Mouse (Mus musculus) heart, adult 8-10 months (tissue): Measurements from ENCODE around the gene Rps2. TPM values are rescaled to one million over a fixed set of nuclear protein-coding genes. Genes with fewer than 3 reads are reported as not detected.
"Not testable (repeated sequence)": the region's sequence is repeated elsewhere in the genome, so short reads cannot be mapped to it uniquely, and the experiment has no call there.

Experiments used
- DNase-seq: peaks from one replicate; pipeline ENCODE4 v3.0.0; 2022; ENCODE audit warnings: low spot score
- total RNA-seq, 4 experiments: library from RNA; stranded (reverse); gene quantifications; 2 replicates each; pipeline ENCODE4 v1.2.4; 2022

Rps2 gene
- total RNA-seq, 4 experiments from 2014 or later = 631 to 768 (median 679) TPM

DNA sequence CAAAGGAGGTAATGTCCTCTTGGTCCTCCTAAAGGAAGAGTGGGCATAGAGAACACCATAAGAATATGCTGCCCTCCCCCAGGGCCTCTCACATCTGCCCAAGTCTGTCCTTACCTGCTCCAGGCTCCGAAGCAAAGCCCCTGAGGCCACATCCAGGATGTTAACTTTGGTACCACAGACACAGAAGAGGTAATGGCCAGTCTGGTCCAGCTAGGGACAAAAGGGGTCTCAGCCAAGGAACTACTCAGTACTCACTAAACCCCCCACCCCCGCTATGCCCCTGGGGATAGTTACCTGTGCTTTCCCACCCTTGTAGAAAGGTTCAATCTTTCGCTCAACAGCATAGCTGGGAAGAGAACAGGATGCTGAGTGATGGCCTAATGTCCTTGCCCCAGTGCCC is 12.1 kb upstream of the Rps2 start:
- DNase-seq = no peak

GRCm38 (mm10) chr17:24706982-24707800 is 10.7 kb upstream of the Rps2 start, which contains the start of gene Tbl3:
Gene Tbl3 (minus strand): TSS chr17:24707660.
- DNase-seq = peak; percentile 91

DNA sequence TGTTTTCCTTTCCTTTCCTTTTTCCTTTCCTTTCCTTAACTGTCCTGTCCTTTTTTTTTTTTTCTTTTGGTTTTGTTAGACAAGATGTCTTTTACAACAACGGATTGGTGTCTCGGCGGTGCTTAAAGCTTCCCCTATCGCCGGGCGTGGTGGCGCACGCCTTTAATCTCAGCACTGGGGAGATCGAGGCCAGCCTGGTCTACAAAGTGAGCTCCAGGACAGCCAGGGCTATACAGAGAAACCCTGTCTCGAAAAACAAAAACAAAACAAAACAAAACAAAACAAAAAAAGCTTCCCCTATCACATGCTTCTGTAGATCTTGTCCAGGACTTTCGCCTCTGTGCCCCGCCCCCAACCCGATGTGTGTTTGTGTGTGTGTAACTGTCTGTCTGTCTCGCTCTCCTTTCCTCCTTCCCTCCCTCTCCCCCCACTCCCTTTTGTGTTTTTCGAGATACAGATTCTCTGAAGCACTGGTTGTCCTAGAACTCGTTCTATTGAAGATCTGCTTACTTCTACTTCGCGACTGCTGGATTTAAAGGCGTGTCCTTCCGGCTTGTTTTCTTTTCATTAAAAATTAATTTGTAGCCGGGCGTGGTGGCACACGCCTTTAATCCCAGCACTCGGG is 10.0 kb upstream of the Rps2 start:
- DNase-seq = no peak

DNA sequence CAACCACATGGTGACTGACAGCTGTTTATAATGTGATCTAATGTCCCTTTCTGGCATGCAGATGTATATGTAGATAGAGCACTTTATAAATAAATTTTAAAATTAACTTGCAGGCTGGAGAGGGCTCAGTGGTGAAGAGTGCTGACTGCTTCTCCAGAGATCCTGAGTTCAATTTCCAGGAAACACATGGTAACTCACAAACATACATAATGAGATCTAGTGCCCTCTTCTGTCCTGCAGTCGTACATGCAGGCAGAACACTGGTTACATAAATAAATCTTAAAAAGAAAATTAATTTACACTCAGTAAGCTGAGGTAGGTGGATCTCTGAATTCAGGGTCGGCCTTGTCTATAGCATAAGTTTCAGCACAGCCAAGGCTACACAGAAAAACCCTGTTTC is 9.3 kb upstream of the Rps2 start:
- no peak for DNase-seq

DNA sequence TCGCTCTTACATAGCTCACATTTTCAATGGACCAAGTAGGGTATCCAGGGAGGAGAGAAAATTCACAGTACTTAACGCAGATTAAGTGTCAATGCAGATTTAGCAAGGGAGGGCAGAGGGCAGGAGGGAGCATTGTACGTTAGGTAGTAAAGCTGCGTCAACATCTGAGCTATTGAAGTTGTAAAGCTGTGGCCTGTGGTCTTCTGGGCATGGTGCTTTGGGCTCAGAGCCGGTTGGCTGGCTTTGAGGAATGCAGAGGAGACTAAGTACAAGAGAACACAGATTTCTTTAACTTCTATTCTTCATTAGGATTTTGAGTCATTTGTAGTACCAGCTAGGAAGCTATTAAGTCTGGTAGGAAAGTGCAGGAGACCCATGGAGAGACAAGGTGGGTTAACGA is 2.4 kb upstream of the Rps2 start:
- no peak for DNase-seq

DNA sequence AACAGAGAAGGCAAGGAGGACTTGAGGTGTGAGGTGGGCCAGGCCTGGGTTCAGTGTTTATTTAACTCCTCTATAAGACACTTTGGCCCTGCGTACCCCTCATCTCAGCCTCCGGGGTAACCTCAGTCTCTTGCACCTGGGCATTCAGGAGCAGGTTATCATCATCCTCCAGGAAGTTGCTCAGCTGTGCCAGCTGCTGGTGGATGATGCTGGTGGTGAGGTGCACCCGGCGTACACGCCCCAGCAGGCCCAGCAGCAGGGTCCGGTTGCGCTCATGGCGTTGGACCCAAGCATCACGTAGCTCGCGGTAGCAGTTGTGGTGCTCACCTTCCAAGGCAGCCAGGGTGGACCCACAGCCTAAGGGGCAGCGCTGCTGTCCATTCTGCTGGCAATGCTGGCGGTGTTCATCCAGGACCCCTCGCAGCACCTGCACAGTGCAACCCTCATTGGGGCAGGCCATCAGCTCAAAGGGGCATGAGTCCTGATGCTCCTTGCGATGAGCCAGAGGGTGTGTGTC is 1.7 kb upstream of the Rps2 start:
- no peak for DNase-seq

GRCm38 (mm10) chr17:24718938-24719337 is 1.0 kb downstream of the Rps2 start:
- DNase-seq = not testable (repeated sequence)

GRCm38 (mm10) chr17:24719494-24720222 is 1.7 kb downstream of the Rps2 start:
- DNase-seq = peak; percentile 97

GRCm38 (mm10) chr17:24720616-24721015 is 2.7 kb downstream of the Rps2 start:
- not testable (repeated sequence) for DNase-seq

DNA sequence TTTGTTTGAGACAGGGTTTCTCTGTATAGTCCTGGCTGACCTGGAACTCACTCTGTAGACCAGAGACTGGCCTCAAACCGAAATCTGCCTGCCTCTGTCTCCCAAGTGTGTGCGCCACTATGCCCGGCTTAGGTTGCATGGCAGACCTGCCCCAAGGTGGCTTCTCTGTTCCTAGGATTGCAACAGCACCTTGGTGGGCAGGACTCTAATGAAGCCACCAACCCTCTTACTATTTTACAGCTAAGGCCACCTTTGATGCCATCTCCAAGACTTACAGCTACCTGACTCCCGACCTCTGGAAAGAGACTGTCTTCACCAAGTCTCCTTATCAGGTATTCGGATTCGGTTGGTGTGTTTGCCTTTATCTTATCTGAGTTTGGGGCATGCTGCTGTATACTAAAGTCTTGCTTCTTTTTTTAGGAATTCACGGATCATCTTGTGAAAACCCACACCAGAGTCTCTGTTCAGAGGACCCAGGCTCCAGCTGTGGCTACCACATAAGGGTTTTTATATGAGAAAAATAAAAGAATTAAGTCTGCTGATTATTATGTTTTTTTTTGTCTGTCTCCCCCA is 3.6 kb downstream of the Rps2 start:
- not testable (repeated sequence) for DNase-seq

DNA sequence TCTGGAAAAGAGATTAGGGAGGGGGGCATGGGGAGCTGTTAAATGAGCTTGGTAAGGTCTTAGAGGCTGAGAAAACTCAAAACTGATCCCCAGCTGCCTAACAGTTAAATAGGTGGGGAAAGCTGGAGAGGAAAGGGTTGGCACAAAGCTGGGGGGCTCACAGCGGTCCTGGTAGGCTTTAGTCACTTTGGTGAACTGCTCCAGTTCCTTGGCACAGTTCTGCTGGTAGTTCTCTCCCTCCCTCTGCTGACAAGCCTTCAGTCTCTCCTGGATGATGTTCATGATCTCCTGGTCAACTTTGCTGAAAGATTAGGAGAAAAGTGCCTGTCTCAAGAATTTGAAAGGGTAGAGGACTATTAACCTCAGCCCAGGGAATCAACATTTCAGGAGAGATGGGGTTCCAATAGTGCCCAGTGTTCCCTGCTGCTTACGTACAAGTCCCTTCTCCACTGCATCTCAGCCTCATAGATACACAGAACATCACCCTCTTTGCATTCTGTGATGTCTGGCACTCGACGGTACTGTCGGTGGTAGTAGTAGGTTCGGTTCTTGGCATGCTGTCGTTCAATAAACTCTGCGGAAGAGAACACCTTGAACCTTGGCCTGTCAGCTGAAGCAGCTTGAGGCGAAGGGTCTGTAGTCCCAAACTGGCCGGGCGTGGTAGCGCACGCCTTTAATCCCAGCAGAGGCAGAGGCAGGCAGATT is 4.5 kb downstream of the Rps2 start:
- DNase-seq = no peak

- no peak for DNase-seq
These were observed 5.4 kb downstream of the Rps2 start for GRCm38 (mm10) chr17:24723122-24723880.

DNA sequence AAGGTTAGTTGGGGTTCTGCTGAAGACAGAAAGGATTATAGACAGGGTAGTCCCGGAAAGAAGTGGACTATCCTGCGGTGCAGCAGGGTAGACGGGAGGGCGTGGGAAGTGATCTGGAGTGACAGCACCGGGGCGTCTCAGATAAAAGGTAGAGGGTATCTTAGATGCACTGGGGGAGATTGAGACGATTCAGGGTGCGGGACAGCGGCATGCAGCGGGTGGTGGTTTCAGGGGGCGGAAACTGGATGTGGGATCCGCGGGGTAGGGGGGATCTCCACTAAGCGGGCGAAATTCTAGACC is 5.9 kb downstream of the Rps2 start:
- no peak for DNase-seq

DNA sequence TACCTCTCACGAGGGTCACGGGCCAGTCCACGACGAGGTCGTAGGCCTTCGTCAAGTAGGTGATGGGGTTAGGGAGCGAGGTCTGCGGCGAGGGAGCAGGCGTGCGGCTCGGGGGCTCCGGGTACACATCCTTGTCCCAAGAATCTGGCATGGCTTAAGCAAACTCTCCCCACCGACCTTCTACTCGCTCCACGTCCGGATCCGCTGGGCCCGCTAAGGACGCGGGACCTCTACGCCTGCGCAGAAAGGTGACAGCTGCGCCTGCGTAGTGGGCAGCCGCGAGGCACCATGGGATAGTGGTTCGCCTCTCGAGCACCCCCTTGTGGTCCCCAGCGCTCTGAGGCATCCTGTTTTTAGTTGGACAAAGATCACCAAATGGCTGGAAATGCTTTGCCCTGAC is 6.3 kb downstream of the Rps2 start, which contains the start of gene Ndufb10:
Ndufb10 (minus strand) TSS at position 295 of the 400 bp plus-strand sequence.
- peak; percentile 96 for DNase-seq

DNA sequence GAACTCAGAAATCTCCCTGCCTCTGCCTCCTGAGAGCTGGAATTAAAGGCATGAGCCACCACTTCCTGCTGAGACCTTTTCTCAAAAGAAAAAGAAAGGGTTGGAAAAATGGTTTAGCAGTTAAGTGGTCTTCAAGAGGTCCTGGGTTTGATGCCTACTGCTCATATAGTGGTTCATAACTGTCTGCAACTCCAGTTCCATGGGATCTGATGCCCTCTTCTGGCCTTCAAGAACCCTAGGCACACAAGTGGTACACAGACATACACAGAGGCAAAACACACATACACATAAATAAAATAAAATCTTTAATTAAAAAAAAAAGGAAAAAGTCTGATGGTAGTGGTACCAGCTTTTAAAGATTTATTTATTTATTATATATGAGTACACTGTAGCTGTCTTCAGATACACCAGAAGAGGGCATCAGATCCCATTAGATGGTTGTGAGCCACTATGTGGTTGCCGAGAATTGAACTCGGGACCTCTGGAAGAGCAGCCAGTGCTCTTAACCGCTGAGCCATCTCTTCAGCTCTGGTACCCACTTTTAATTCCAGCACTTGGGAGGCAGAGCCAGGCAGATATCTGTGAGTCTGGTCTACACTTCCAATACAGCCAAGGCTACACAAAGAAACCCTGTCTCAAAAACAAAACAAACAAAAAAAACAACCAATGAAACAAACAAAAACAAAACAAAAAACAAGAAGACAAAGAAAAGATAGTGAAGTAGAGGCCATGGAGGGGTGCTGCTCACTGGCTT is 7.9 kb downstream of the Rps2 start:
- no peak for DNase-seq

GRCm38 (mm10) chr17:24727618-24728017 is 9.7 kb downstream of the Rps2 start, which contains the start of gene Rpl3l:
Gene Rpl3l (plus strand): TSS chr17:24727820.
- no peak for DNase-seq

- no peak for DNase-seq
These were observed 10.3 kb downstream of the Rps2 start for GRCm38 (mm10) chr17:24728184-24728583.

DNA sequence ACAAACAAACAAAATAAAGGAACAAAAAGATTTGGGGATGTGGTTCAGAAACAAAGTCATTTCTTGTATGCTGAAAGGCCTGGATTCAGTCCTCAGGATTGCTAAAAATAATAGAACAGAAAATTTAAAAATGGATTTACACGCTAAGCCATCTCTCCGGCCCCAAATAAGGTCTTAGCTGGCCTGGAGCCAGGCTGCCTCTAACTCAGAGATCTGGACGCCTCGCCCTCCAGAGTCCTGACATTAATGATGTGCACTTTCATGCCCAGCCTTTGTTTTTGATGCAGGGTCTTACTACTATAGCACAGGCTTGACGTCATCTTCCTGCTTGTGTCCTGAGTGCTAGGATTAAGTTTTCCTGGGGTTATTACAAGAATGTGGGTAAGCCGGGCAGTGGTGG is 11.2 kb downstream of the Rps2 start:
- DNase-seq = no peak

DNA sequence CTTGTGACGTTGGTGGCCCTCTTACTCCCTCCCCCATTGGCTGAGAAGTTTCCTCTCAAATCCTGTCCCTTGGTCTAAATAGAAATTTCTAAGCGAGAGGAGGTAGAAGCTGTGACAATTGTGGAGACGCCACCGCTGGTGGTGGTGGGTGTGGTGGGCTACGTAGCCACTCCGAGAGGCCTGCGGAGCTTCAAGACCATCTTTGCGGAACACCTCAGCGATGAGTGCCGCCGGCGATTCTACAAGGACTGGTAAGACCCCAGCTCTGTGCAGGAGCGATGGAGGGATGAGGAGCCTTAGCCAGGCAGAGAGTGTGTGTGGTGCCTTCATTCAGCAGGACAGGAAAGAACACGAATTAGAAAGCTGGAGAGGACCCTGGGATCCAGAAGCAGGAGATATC is 12.9 kb downstream of the Rps2 start:
- DNase-seq = no peak
